Mouse (Mus musculus): ENCODE measurements around the gene Proser2. TPM values are rescaled to one million over a fixed set of nuclear protein-coding genes. Genes with fewer than 3 reads are reported as not detected.

The Proser2 gene
- polyA plus RNA-seq, 1 experiment from 2014 or later, result 6.2 TPM

DNA sequence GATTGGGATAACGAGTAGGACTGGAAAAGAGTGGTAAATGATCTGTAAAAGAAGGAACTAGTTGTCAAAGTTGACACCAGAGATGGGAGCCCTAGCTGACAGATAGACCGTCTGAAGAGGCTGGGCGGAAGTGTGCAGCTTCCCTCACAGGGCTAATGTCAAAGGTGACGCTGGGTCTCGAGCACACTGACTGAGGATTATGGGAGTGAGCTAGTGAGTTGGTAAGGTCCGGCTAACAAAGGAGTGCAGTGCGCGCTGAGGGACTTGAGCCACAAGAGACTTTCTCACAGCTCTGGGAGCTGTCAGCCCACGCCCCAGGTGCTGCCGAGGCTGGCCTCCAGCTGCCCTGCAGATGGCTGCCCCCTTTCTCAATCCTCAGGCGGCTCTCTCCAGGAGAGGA lies 59.1 kb downstream of the Proser2 start:
- Histone ChIP-seq H3K4me3 (replicated peaks; ENCODE audit: low read length) (no peak overlapping the region), H3K4me1 (replicated peaks; ENCODE audit: control insufficient read depth, insufficient read depth, low read length) (no peaks in the 10 kb centered on the region), H3K9ac (no peak overlapping the region), H3K27me3 (ENCODE audit: control insufficient read depth, insufficient read depth, low read length) (no peaks in the 10 kb centered on the region), H3K27ac (no peak overlapping the region), H3K4me2 (replicated peaks) (no peak overlapping the region), H3K9me3 (ENCODE audit: control insufficient read depth, low read length) (no peaks in the 10 kb centered on the region), H3K36me3 (replicated peaks; ENCODE audit: control insufficient read depth, insufficient read depth) (no peaks in the 10 kb centered on the region)
- DNase-seq (ENCODE audit: low spot score) (no peak), ATAC-seq (ENCODE audit: low FRiP score) (no peak)
- 52% methylated on average over 11 of the region's 11 CpGs for WGBS

- no peak overlapping the region for H3K9ac ChIP-seq
- 84% methylated on average over 6 of the region's 6 CpGs for WGBS
- no peaks in the 10 kb centered on the region for H3K36me3 ChIP-seq (replicated peaks; ENCODE audit: control insufficient read depth, insufficient read depth)
- H3K27ac ChIP-seq, result no peak overlapping the region
- no peaks in the 10 kb centered on the region for H3K27me3 ChIP-seq (ENCODE audit: control insufficient read depth, insufficient read depth, low read length)
- ATAC-seq (ENCODE audit: low FRiP score) (no peak), DNase-seq (ENCODE audit: low spot score) (no peak)
- no peaks in the 10 kb centered on the region for H3K9me3 ChIP-seq (ENCODE audit: control insufficient read depth, low read length)
- H3K4me2 ChIP-seq (replicated peaks), result no peak overlapping the region
- H3K4me3 ChIP-seq (replicated peaks; ENCODE audit: low read length), result no peak overlapping the region
- H3K4me1 ChIP-seq (replicated peaks; ENCODE audit: control insufficient read depth, insufficient read depth, low read length), result no peaks in the 10 kb centered on the region
Observed at GRCm38 (mm10) chr2:6067341-6067740, 62.7 kb downstream of the Proser2 start.

DNA sequence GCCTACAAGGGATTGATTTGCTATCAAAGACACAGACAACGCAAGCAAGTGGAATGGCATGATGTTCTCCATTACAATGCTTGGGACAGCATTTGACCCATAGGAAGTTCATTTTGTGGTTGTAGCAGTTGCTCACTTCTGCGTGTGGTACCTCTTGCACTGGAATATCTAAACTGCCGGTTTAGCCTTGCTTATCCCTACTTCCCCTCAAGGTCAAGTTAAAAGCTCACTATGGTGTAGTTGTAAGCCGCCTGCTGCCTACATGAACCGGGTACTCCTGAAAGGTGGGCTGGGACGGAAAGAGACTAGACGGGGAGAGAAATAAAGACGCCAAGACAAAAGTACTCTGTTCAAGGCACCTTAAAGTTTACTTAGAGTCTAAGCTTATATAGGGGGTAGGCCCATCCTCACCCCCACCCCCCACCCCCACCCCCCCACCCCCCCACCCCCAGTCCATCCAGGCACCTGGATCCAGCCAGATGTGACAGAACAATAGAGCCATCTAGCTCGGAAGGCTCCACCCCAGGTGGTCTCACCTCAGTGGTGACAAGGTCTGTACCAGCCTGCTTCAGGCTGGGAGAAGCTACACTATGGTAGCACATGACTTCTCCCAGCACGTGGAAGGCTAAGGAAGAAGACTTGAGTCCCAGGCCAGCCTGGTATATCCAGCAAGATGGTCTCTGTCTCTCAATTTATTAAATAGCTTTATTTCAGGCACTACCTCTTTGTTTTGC lies 69.8 kb downstream of the Proser2 start:
- H3K4me2 ChIP-seq (replicated peaks), result no peak overlapping the region
- no peaks in the 10 kb centered on the region for H3K4me1 ChIP-seq (replicated peaks; ENCODE audit: control insufficient read depth, insufficient read depth, low read length)
- no peaks in the 10 kb centered on the region for H3K27me3 ChIP-seq (ENCODE audit: control insufficient read depth, insufficient read depth, low read length)
- H3K27ac ChIP-seq, result no peak overlapping the region
- ATAC-seq (ENCODE audit: low FRiP score), result no peak
- H3K9me3 ChIP-seq (ENCODE audit: control insufficient read depth, low read length), result no peaks in the 10 kb centered on the region
- 77% methylated on average over 10 of the region's 10 CpGs for WGBS
- DNase-seq (ENCODE audit: low spot score), result no peak
- H3K4me3 ChIP-seq (replicated peaks; ENCODE audit: low read length), result no peak overlapping the region
- H3K36me3 ChIP-seq (replicated peaks; ENCODE audit: control insufficient read depth, insufficient read depth), result peaks cover 17% of the 10 kb centered on the region
- no peak overlapping the region for H3K9ac ChIP-seq

GRCm38 (mm10) chr2:6059291-6059690 lies 70.7 kb downstream of the Proser2 start:
- no peaks in the 10 kb centered on the region for H3K9me3 ChIP-seq (ENCODE audit: control insufficient read depth, low read length)
- no peak overlapping the region for H3K9ac ChIP-seq
- H3K4me3 ChIP-seq (replicated peaks; ENCODE audit: low read length), result no peak overlapping the region
- 86% methylated on average over 2 of the region's 2 CpGs for WGBS
- ATAC-seq (ENCODE audit: low FRiP score) (no peak), DNase-seq (ENCODE audit: low spot score) (no peak)
- no peak overlapping the region for H3K4me2 ChIP-seq (replicated peaks)
- H3K27me3 ChIP-seq (ENCODE audit: control insufficient read depth, insufficient read depth, low read length), result no peaks in the 10 kb centered on the region
- H3K27ac ChIP-seq, result no peak overlapping the region
- peaks cover 26% of the 10 kb centered on the region for H3K36me3 ChIP-seq (replicated peaks; ENCODE audit: control insufficient read depth, insufficient read depth)
- no peaks in the 10 kb centered on the region for H3K4me1 ChIP-seq (replicated peaks; ENCODE audit: control insufficient read depth, insufficient read depth, low read length)

GRCm38 (mm10) chr2:6056518-6056917 lies 73.5 kb downstream of the Proser2 start:
- Histone ChIP-seq H3K4me2 (replicated peaks) (no peak overlapping the region), H3K27ac (no peak overlapping the region), H3K9ac (no peak overlapping the region), H3K9me3 (ENCODE audit: control insufficient read depth, low read length) (no peaks in the 10 kb centered on the region), H3K4me1 (replicated peaks; ENCODE audit: control insufficient read depth, insufficient read depth, low read length) (no peaks in the 10 kb centered on the region), H3K27me3 (ENCODE audit: control insufficient read depth, insufficient read depth, low read length) (no peaks in the 10 kb centered on the region), H3K4me3 (replicated peaks; ENCODE audit: low read length) (no peak overlapping the region), H3K36me3 (replicated peaks; ENCODE audit: control insufficient read depth, insufficient read depth) (peaks cover 44% of the 10 kb centered on the region)
- DNase-seq (ENCODE audit: low spot score) (no peak), ATAC-seq (ENCODE audit: low FRiP score) (no peak)
- 96% methylated on average over 3 of the region's 3 CpGs for WGBS

DNA sequence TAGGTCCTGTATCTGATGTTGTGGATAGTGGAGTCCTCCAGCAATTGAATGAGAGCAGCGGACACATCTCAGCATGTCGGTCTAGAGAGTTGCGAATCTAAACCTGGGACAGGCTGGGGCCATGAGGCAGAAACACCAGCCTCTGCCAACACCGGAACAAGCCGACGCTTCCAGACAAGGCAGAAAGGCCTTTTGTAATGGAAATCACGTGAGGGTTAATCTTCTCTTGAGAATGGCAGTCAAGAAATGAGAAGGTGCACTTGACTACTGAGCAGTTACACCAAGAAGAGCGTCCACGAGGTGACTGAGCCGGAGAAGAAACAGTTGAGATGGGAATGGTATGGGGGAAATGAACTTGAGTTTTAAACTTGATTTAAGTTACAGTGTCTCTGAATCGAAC lies 74.5 kb downstream of the Proser2 start:
- Histone ChIP-seq H3K27me3 (ENCODE audit: control insufficient read depth, insufficient read depth, low read length) (no peaks in the 10 kb centered on the region), H3K27ac (no peak overlapping the region), H3K4me2 (replicated peaks) (no peak overlapping the region), H3K4me1 (replicated peaks; ENCODE audit: control insufficient read depth, insufficient read depth, low read length) (no peaks in the 10 kb centered on the region), H3K9ac (no peak overlapping the region), H3K36me3 (replicated peaks; ENCODE audit: control insufficient read depth, insufficient read depth) (peaks cover 54% of the 10 kb centered on the region), H3K9me3 (ENCODE audit: control insufficient read depth, low read length) (no peaks in the 10 kb centered on the region), H3K4me3 (replicated peaks; ENCODE audit: low read length) (no peak overlapping the region)
- WGBS, result 68% methylated on average over 11 of the region's 11 CpGs
- no peak for ATAC-seq (ENCODE audit: low FRiP score)
- DNase-seq (ENCODE audit: low spot score), result no peak

DNA sequence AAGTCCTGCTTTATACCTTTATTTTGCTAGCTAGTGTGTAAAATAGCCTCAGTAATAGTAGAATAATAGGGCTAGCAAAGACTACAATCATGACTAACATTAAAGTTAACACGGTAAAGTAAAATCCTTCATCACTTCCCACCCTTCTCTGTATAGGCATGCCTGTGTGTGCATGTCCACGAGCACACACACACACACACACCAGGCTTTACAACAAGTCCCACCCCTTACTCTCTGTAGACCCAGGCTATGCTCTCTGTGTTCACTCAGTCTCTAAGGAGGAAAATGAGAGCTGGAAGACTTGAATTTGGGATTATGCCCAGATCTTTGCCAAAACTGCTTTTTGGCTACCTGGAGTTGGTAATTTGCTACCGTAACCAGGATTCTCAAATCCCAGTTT lies 81.0 kb downstream of the Proser2 start:
- WGBS, result 94% methylated on average over 3 of the region's 3 CpGs
- Histone ChIP-seq H3K4me3 (replicated peaks; ENCODE audit: low read length) (no peak overlapping the region), H3K4me1 (replicated peaks; ENCODE audit: control insufficient read depth, insufficient read depth, low read length) (no peaks in the 10 kb centered on the region)

GRCm38 (mm10) chr2:6048570-6048969 lies 81.4 kb downstream of the Proser2 start:
- Histone ChIP-seq H3K27ac (no peak overlapping the region), H3K4me1 (replicated peaks; ENCODE audit: control insufficient read depth, insufficient read depth, low read length) (no peaks in the 10 kb centered on the region), H3K4me3 (replicated peaks; ENCODE audit: low read length) (no peak overlapping the region), H3K36me3 (replicated peaks; ENCODE audit: control insufficient read depth, insufficient read depth) (peaks cover 35% of the 10 kb centered on the region), H3K9me3 (ENCODE audit: control insufficient read depth, low read length) (no peaks in the 10 kb centered on the region), H3K9ac (no peak overlapping the region), H3K27me3 (ENCODE audit: control insufficient read depth, insufficient read depth, low read length) (no peaks in the 10 kb centered on the region), H3K4me2 (replicated peaks) (no peak overlapping the region)
- 87% methylated on average over 4 of the region's 4 CpGs for WGBS
- no peak for ATAC-seq (ENCODE audit: low FRiP score)
- DNase-seq (ENCODE audit: low spot score), result no peak

More for the DNA sequence above, 81.0 kb downstream of the Proser2 start:
- Histone ChIP-seq H3K9me3 (ENCODE audit: control insufficient read depth, low read length) (no peaks in the 10 kb centered on the region), H3K9ac (no peak overlapping the region), H3K27me3 (ENCODE audit: control insufficient read depth, insufficient read depth, low read length) (no peaks in the 10 kb centered on the region), H3K27ac (no peak overlapping the region), H3K36me3 (replicated peaks; ENCODE audit: control insufficient read depth, insufficient read depth) (peaks cover 36% of the 10 kb centered on the region), H3K4me2 (replicated peaks) (no peak overlapping the region)
- DNase-seq (ENCODE audit: low spot score) (no peak), ATAC-seq (ENCODE audit: low FRiP score) (no peak)

Data from hindbrain, embryonic 14.5 days (tissue).